Mouse (Mus musculus): ENCODE results near the gene Lrrtm3.

- TF ChIP-seq MAFK (IDR thresholded peaks at IDR 0.05; ENCODE audit: insufficient read depth, low read depth, low read length): no peak
- no peak for TF ChIP-seq HCFC1 (IDR thresholded peaks at IDR 0.05; ENCODE audit: borderline replicate concordance, insufficient read depth, low read length)
Observed at GRCm38 (mm10) chr10:63927334-63927733, 162.7 kb downstream of the Lrrtm3 start, which contains the start of gene Gm10118.

Data from ES-E14 (cell line).